Mouse (Mus musculus): ENCODE data around the gene Hs3st5.

The Hs3st5 gene

DNA sequence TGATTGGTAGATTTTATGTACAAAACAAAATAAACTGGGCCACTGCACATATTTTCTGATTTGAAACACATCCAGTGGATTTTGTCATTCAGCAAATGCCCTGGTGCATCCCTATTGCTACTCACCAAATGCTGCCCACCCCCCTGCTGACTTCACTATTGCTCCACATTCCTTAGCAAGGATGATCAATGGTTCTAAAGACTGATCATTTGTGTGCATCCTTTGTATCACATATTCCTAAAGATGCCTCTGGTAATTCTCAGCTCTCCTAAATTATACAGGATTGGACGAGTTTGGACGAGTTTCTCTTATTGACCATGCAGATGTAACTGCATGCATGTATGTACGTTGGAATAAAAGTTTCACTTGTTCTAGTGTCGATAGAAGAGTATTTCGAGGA lies 52.1 kb downstream of the Hs3st5 start:
- DNase-seq, result no peak

DNA sequence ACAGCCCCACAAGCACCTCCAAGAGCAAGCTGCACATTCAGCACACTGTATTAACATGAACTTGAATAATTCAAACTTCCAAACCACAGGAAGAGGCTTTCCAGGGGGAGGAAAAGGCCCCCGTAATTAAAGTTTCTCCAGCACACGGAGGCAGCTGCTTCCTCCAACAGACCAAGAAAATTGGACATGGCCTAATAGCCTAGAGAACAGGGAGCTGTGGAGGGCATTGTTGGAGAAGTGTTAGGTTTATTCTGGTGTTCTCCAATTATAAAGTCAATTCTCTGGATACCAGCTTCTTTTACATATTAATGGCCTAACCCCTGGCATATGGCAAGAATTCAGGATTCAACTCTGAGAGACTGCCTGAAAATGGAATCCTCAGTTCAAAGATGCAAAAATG lies 60.6 kb downstream of the Hs3st5 start:
- no peak for DNase-seq

DNA sequence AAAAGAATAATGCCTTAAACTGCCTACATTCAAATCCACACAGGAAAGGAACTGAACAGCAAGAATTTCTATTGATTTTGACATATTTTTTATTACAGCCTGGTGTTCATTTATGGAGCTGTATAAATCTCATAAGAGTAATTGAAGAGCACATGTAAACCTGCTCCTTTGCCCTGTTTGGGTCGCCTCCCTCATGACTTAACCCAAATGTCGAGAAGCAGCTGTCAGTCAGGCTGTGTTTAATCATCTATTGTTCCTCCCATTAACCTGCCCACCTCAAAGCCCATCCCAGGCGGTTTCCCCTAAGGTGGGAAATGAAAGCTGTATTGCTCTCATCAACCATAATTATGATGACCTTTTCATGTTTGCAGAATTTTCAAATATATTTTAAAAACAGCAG lies 65.9 kb downstream of the Hs3st5 start:
- DNase-seq, result no peak

DNA sequence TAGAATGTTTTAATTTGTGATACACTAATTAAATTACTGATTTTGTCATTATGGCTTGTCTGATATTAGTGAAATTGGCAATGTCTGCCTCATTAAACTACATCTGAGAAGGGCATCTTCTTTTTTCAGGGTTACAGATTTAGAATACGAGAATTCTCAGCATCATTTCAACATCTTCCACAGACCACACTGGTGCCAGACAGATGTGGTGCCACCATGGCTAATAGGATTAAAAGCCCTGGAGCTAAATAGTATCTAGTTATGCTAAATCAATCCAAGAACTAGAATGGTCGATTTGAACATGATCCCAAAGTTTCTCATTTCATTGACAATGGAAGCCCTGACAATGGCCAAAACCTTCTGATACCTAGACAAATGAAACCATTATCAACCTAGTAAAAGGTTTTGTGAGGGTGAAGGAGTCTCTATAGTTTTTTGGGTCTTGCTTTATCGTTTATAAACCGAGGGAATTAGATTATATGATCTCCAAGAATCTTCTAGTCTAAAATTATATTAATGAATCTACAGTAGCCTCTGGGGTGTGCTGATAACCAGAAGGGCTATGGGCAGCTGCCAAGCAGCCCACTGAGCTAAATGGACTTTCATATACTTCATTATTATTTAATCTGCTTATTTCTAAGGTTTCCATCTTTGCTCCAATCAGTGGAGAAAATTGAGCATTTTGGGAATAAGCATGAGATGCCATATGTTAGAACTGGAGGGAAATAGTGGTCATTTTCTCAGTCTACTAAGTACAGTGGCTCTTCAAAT lies 71.9 kb downstream of the Hs3st5 start:
- DNase-seq, result no peak

DNA sequence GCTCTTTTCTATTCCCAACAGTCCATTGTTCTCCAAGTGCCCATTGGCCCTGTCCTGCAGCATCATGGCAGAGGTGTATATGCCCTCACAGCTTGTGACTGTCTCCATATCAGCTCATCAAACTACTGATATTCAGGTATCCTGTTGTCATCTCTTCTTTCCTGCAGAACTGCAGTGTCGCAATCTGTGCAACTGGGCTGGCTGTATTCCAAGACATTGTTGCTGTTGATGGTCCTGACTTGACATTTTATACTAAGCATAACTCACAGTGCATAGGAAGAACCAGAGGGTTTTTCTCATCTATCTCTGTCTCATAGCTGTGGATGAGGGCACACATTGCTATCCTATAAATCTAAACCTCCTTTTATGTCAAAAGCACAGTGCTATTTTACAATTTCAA lies 103.8 kb downstream of the Hs3st5 start:
- peak in 1 of 2 experiments; percentile 14 for DNase-seq

DNA sequence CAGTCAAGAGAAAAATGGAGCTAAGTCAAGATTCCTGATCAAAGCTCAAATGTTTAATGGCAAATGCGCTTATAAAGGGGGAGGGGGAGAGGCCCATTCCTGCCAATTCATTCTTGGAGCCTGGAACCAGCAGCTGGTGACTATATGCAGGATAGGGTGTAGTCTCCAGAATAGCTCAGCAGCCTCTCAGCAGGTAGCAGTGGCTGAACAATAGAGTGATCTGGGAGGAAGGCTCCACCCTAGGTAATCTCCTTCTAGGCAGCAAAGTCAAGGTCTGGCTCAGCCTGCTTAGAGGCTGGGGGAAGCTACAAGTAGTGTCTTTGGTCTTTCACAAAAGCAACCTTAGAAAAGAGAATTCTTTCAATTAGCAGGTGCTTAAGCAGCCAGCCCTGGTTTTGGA lies 104.8 kb downstream of the Hs3st5 start:
- DNase-seq, result peak in 1 of 2 experiments; percentile 9

DNA sequence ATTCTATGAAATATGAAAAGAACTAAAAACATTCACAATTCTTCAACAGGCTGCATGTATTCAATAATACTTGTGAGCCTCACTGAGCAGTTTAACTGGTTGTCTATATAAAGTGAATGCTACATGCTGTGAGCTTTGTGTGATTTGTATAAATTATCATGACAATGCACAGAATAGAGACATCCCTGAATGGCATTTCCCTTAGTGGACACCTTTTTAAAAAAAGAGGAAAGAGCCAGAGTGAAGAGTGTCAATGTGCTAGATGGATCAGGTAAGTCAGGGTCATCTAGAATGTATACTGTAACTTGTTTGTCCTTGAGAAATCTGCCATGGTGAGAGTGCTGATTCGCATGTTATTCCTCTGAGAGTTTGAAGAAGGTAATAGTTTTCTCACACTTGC lies 116.4 kb downstream of the Hs3st5 start:
- no peak for DNase-seq

DNA sequence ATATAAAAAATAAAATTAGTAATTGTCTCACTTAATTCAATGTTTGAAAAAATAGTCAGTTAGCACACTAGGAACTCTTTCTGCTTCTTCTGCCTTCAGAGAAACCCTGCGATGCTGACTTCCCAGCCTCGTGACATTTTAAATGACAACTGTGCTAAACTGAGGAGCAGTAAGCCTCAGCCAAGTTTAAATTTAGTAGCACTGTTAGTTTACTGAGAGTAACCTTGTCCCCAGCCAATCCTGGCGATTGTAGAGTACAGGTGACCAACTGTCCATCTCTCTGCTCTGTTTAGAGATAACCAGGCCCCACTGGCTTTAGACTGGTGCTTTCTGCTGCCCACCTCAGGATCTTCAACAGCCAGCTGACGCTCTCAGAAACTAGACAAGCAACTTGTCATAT lies 121.3 kb downstream of the Hs3st5 start:
- no peak for DNase-seq

DNA sequence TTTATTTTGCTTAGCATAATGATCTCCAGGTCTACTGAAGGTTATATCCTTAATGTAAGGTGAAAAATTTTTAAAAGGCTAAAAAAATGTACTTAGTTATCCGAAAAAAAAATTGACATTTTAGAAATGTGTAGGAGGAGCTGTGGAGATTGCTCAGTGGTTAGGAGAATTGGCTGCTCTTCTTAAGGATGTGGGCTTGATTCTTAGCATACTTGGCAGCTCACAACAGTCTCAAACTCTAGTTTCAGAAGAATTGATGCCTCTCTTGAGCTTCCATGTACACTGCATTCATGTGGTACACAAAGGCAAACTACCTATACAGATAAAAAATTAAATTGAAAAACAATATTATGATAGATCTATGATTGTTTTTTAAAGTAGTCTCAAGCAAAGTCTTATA lies 125.1 kb downstream of the Hs3st5 start:
- DNase-seq, result no peak

DNA sequence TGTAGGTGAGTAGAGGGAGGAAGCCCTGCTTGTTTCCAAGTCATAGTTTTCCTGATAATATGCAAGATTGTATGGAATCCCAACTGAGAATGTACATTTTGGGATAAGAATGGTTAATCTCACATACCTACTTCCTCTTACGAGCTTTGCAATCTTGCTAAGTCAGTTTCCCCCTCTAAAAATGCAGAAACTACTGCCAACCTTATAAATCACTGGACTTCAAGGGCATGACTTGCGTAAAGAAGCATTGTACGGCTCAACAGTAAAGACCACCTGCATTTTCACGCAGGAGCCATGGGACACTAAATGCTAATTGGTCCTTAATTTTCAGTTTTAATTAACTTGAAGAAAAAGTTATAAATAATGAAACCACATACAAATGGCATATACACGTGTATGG lies 144.0 kb downstream of the Hs3st5 start:
- no peak for DNase-seq

DNA sequence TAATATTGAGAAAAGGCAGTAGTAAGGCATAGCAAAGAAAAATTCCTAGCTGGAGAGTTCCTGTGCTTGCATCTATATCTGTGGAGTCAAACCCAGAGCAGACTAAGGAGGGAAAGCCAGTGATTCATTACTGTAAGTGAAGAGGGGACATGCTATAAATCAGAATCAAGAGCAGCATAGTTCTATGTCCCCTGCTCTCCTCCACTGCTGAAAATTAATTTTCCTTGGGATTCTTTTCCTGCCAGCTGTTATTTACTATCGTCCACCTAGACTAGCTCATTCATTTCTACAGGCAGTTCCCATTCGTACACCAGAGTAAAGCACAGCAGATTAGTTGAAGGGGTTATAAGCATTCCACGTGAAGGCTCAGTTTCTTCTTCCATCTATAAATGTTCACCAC lies 207.4 kb downstream of the Hs3st5 start:
- no peak for DNase-seq

DNA sequence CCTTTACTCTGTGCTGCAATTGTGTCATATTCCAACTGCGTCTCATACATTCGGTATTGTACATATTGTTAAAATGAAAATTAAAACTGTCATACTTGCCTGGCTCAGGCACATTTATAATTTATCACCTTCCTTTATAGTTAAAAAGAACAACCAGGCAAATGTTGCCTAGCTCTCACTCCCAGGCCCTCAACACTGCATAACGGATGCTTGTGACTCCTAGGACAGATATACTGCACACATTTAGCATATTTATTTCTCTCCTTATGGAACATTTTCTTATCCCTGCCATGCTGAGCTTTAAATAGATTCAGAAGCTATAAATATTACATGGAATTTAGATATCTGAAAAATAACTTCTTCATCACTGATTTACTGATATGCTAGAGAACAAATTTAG lies 219.6 kb downstream of the Hs3st5 start:
- no peak for DNase-seq

DNA sequence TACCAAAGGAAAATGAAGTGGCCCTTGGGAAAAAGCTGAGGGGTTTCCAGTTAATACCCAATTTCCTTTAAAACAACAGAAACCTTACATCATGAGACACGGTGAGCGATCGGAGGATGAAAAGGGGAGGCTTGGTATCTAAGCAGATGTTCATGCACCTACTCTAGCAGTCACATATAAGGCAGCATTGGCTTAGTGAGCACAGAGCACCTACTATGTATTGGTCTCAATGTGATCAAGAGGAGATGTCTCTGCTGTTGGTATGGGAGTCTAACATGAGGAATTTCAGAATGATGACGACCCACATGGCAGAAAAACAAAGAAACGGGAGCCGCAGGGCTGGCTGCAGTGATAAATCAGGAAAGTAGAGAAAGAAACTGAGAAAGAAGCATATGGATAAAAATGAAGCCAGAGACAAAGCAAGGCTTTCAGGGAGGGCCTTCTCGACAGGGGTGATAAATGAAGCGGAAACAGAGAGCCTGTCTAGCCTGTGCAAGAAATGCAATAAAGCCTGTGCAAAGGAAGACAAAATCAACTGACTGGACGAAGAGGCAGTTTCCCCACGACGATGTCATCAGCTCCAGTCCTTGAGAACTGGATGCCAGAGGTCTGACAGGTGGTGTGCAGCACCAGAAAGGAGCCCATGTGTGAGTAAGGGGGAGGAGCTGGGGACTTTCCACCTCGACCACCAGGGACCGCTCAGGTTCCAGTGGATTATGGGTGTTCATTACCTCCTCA lies 222.9 kb downstream of the Hs3st5 start:
- peak; percentile 49 to 63 for DNase-seq

DNA sequence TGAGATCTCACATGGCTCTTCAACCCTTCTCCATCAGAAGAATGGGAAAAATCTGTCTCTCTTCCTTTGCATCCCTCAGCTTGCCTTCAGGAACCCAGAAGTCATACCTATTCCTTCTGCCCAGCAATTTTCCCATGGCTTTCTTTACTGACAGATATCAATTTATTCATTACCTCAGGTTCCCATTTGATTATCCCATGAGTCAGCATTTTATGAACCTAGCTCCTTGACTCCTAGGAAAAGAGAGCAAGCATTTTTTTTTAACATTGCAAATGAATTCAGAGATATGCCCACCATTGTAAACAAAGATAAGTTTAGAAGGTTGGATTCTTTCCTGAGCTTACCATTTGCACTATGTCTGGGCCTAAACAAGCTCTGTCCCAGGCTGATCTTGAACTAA lies 232.8 kb downstream of the Hs3st5 start:
- no peak for DNase-seq

DNA sequence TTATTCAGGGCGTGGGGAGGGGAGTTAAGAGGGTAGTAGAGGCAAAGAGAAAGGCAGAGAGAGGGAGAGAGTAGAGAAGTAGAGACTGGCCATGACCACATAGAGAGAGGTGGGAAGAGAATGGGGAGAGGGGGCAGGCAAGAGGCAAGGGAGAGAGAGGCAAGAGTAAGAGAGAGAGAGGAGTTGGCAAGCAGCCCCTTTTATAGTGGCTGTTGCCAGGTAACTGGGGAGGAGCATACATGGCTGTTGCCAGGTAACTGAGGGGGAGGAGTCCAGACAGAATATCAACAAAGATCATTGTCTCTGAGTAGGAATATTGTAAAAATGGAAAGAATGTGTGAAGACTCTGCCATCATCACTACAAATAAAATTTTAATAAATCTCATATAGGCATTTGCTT lies 243.4 kb downstream of the Hs3st5 start:
- peak; percentile 56 to 63 for DNase-seq

DNA sequence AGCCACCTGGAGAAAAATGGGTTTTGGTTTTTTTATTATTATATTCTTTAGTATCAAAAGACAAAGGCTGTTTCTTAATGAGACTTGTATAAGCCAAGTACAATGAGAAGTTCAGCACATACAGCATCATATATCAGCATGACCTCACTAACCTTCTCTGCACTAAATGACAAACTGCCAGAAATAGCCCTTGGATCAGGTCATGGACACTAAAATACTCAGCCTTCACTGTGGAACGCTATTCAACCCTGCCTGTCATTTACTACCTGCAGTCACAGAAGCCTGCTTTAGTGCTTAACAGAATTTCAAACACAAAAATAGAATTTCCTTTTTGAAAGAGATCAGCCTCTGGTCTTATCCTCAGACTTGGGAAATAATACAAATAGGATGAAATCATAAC lies 247.9 kb downstream of the Hs3st5 start:
- DNase-seq, result no peak

DNA sequence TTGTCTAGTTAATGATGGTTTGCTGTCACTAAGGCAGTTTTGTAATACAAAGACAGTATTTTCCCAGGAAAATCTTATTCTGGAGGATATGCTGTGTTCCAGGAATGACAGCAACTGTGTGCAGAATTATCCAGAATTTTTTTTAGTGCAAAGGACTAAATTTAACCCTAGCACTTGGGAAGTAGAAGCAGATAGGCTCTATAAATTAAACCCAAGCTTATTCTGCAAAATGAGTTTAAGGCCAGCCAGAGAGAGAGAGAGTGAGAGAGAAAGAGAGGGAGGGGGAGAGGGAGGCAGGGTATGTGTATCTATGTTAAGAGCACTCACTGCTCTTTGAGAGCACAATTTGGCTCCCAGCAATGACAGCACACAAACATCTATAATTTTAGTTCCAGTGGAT lies 267.0 kb downstream of the Hs3st5 start:
- peak in 1 of 2 experiments; percentile 20 for DNase-seq

DNA sequence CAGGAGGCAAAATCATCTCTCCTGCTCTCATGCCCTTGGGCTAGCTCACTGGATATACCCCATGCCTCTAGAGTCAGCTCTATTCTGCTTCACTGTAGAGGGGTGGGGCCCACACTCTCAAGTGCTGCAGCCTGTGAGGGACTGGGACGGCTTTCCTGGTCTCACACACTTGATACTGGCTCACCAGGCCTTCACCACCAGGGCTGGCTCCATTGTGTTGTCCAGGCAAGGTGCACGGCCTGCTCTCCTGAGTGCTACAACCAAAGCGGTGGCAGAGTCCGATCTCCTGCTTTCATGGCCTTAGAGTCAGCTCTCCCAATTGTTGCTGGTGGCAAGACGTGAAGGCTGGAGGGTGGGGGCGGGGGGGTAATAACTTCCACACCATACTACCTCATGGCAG lies 268.3 kb downstream of the Hs3st5 start:
- DNase-seq, result no peak

DNA sequence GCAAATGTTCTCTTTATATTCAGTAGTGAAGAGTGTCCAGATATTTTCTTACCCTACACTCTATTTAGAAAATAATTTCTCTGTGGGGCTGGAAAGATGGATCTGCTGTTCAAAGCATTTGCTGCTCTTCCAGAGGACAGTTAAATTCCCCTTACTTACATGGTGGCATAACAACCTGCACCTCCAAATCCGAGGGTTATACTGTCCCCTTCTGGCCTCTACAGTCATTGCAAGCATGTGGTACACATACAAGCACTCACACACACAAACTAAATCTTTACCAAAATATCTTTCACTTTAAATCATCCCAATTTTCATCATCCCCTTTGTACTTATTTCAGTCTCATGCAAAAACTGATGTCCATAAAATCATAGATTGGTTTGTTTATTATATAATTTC lies 275.0 kb downstream of the Hs3st5 start:
- no peak for DNase-seq

DNA sequence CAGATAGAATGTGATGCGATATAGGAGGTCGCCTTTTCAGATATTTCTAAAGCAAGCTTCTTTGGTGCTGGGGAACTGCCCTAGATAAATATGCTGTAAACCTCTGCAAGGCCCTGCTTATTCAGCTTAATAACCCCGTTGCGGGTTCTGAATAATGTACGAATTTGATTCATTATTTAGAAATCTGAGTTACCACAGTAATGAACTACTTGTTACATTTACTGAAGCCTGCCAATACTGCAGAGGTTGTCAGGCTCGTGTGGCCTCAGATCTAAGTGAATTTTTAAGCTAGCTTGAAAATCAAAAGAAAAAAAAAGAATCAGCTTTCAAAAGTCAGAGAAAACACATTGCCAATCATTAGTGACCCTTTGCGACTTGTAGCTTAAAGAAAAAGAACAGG lies 280.4 kb downstream of the Hs3st5 start:
- no peak for DNase-seq

DNA sequence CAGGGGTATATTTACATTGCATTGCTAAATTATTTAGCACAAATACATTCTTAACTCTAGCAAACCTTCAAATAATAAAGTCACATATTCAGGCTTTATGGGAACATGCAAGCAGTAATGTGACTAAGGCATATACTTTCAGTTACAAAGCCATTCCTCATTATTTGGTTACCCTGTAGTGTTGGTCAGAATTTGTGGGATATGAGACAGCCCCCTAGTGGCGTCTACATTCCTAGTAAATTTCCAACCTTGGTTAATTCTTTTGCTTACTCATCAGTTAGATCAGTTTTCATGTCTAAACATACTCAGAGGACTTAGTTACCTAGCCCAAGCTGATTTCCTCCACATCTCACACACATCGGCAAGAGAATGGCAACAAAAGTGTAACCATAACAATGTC lies 285.2 kb downstream of the Hs3st5 start:
- DNase-seq, result peak; percentile 26 to 55

DNA sequence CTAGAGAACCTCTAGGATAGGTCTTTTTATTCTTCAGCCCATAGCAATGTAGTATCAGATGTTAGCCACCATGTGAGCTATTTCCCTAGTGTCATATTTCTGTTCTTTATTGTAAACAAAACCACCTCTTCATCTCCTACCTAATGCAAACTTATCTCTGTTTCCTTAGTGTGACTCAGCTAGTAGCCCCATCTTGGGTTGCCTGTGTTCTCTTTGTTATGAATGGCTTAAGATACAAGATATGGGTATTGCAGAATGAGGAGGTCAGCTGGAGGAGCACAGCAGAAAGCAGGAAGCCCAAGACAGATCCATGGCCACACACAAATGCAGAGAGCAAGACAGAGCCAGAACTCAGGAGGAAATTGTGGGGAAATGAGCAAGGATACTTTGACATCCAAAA lies 288.7 kb downstream of the Hs3st5 start:
- DNase-seq, result no peak

DNA sequence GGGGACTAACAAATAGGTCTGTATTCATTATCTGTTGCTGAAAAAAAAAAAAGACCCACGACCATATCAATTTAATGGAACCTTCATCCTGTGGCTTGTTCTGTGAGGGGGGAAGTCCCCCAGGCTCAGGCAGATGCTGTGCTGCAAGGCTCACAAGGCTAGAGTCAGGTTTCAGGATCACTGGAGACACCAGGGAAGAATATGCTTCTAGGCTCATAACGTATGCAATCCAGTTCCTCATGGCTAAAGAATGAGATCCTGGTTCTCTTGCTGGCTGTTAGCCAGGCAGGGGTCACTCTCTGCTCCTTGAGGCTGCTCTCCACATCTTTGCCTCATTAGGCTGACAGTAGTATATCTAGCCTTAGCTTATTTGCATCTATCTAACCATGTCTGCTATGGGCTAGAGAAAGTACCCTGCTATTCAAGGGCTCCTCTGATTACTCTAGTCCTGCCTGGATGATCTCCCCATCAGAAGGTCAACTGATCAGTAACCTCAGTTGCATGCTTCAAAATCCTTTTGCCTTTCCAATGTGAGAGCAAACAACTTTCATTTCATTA lies 294.4 kb downstream of the Hs3st5 start:
- DNase-seq, result no peak

DNA sequence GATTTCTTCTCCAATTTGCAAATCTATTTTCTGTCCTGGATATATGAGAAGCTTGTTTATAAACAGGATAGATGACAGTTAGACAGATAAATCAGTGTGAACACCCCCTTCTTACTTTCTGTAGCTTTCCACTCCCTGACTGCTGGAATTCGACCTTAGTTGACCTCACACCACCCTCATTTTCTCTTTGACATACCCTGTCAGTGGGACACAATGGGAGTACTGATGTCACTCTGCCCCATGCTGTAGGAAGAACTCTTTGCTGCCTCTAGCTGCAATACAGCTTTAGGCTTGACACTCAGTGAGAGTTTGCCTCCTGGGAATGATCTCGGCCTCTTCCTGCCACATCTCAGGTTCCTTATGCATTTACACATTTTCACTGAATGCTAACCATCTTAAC lies 297.1 kb downstream of the Hs3st5 start:
- DNase-seq, result no peak
